8 mouse cellular contexts compared by ENCODE assay signal in the genomic region with DNA sequence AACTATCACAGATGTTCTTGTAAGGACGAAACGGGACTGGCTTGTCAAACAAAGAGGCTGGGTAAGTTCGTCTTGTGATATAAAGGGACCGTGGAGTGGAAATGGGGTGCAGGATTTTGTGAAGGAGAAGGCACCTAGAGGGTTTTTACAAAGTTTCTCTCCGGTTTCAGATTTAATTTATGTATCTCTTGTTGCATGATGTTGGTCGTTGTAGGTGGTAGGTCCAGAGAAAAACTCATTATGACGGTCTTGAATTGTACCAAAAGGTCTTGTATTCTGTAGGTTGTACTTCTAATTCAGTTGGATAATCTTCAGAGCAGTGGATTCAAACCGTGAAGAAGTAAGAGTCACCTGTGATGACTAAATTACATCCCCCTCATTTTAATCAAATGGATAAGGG. TPM values are rescaled to one million over a fixed set of nuclear protein-coding genes. Genes with fewer than 3 reads are reported as not detected.
DNase-seq lines count a peak whose midpoint lies in the region; ATAC-seq and TF ChIP-seq lines count a peak whose summit lies in the region.

No protein-coding gene starts in this region.

- peak overlapping the region; percentile 87 for H3K4me2 ChIP-seq in liver, embryonic 13.5 days

- TF ChIP-seq CTCF in heart, adult 2 months (IDR thresholded peaks at IDR 0.05): no peak
- no peak for TF ChIP-seq CTCF in thymus, adult 2 months (IDR thresholded peaks at IDR 0.05; ENCODE audit: borderline replicate concordance, control insufficient read depth, extremely low read depth, insufficient read depth, low read length, poor library complexity)

- no peak for DNase-seq in heart, adult 2 months
- no peak for DNase-seq in heart, postnatal 4 days
- no peak for DNase-seq in thymus, adult 2 months
- DNase-seq in thymus, adult 18-20 months: no peak
- DNase-seq in liver, embryonic 13.5 days: no peak
- no peak for DNase-seq in cerebellum, adult 11 months
- no peak for DNase-seq in thymus, postnatal 0 days (ENCODE audit: low spot score)
- DNase-seq in right cerebral cortex, adult 2 months (ENCODE audit: low spot score in 2 of 2): no peak

- ATAC-seq in liver, embryonic 13.5 days (ENCODE audit: low read depth): no peak

- peak overlapping the region; percentile 99 for H3K27ac ChIP-seq in heart, adult 2 months
- peak overlapping the region; percentile 77; the same call in 1 of the 2 replicates for H3K27ac ChIP-seq in thymus, adult 2 months (ENCODE audit: control insufficient read depth, insufficient read depth, low read length)
- peak overlapping the region; percentile 97 for H3K27ac ChIP-seq in liver, embryonic 13.5 days

- H3K36me3 ChIP-seq in heart, adult 2 months (ENCODE audit: control insufficient read depth, insufficient read depth, low read length): peaks cover 51% of the 10 kb centered on the region
- H3K36me3 ChIP-seq in thymus, adult 2 months (ENCODE audit: control insufficient read depth, insufficient read depth, low read length): peaks cover 46% of the 10 kb centered on the region
- peaks cover 49% of the 10 kb centered on the region for H3K36me3 ChIP-seq in liver, embryonic 13.5 days

- H3K27me3 ChIP-seq in heart, adult 2 months (ENCODE audit: control insufficient read depth, insufficient read depth, low read length): no peaks in the 10 kb centered on the region
- no peaks in the 10 kb centered on the region for H3K27me3 ChIP-seq in thymus, adult 2 months (ENCODE audit: control insufficient read depth, insufficient read depth, low read length)
- H3K27me3 ChIP-seq in liver, embryonic 13.5 days: no peaks in the 10 kb centered on the region

- H3K9ac ChIP-seq in heart, adult 2 months (ENCODE audit: low read depth, low read length): peak overlapping the region; percentile 100
- H3K9ac ChIP-seq in liver, embryonic 13.5 days: peak overlapping the region; percentile 100

- no peaks in the 10 kb centered on the region for H3K9me3 ChIP-seq in liver, embryonic 13.5 days (replicated peaks)

- peaks cover 12% of the 10 kb centered on the region for H3K79me2 ChIP-seq in heart, adult 2 months (replicated peaks; ENCODE audit: control insufficient read depth, insufficient read depth, low read length)

- peaks cover 29% of the 10 kb centered on the region for H3K4me1 ChIP-seq in heart, adult 2 months (ENCODE audit: control insufficient read depth, insufficient read depth, low read length)
- H3K4me1 ChIP-seq in thymus, adult 2 months (replicated peaks; ENCODE audit: control insufficient read depth, insufficient read depth, low read length): peaks cover 21% of the 10 kb centered on the region
- peaks cover 71% of the 10 kb centered on the region for H3K4me1 ChIP-seq in liver, embryonic 13.5 days (replicated peaks)

- TF ChIP-seq POLR2A in heart, adult 2 months (IDR thresholded peaks at IDR 0.05; ENCODE audit: insufficient read depth, low read depth, low read length): no peak
- no peak for TF ChIP-seq POLR2A in thymus, adult 2 months (IDR thresholded peaks at IDR 0.05; ENCODE audit: control insufficient read depth, extremely low read depth, insufficient read depth, low read length, poor library complexity)

- TF ChIP-seq EP300 in heart, adult 2 months (IDR thresholded peaks at IDR 0.05; ENCODE audit: insufficient read depth, low read depth, low read length): no peak

- intact Hi-C loops in heart, adult 2 months (cut with DNase I): loop anchor here (1.0 to 2.0 kb wide), 2 partner anchors 15 to 35 kb away; partner anchors contain the start of gene Ensa

- WGBS in heart, adult 2 months: 0% methylated on average over 8 of the region's 8 CpGs
- under 1% methylated on average over 8 of the region's 8 CpGs for WGBS in thymus, adult 2 months
- 1% methylated on average over 8 of the region's 8 CpGs for WGBS in liver, embryonic 13.5 days (ENCODE audit: insufficient replicate concordance)

- peak overlapping the region; percentile 81 for H3K4me3 ChIP-seq in heart, adult 2 months
- peak overlapping the region; percentile 90 for H3K4me3 ChIP-seq in thymus, adult 2 months (ENCODE audit: control insufficient read depth, insufficient read depth, low read length)
- H3K4me3 ChIP-seq in liver, embryonic 13.5 days (replicated peaks): peak overlapping the region; percentile 97

RNA-seq across cellular contexts. Expression of gene Mcl1, which starts 1.4 kb away (rescaled TPM):
- total RNA-seq in heart, adult 2 months (2021): 100 to 1,000 TPM; 134 to 139 TPM
- polyA plus RNA-seq in heart, adult 2 months (2012; rRNA removed): 39.1 and 64.4 TPM in 2 replicates
- 100 to 1,000 TPM; 112 to 115 TPM for total RNA-seq in heart, postnatal 4 days (2021)
- polyA plus RNA-seq in thymus, adult 2 months (2012; rRNA removed): 145 and 198 TPM in 2 replicates
- polyA plus RNA-seq in liver, embryonic 13.5 days (2015; fragmentation: Nextera tagmentation; extraction: Ambion mirVana): 31.8 and 33.3 TPM in 2 replicates
- polyA plus RNA-seq in thymus, postnatal 0 days (2015; fragmentation: Nextera tagmentation; extraction: Ambion mirVana): 81.3 and 91.3 TPM in 2 replicates

RNA-seq across cellular contexts. Expression of gene Adamtsl4, which starts 27.8 kb away (rescaled TPM):
- 10 to 100 TPM; 39.2 to 51.4 TPM for total RNA-seq in heart, adult 2 months (2021)
- polyA plus RNA-seq in heart, adult 2 months (2012; rRNA removed): 36.2 and 46.2 TPM in 2 replicates
- 10 to 100 TPM; 13.5 to 14.6 TPM for total RNA-seq in heart, postnatal 4 days (2021)
- polyA plus RNA-seq in thymus, adult 2 months (2012; rRNA removed): 3.1 and 4.1 TPM in 2 replicates
- 0.37 and 0.83 TPM in 2 replicates for polyA plus RNA-seq in liver, embryonic 13.5 days (2015; fragmentation: Nextera tagmentation; extraction: Ambion mirVana)
- 0.91 and 2.0 TPM in 2 replicates for polyA plus RNA-seq in thymus, postnatal 0 days (2015; fragmentation: Nextera tagmentation; extraction: Ambion mirVana)

RNA-seq across cellular contexts. Expression of gene Ensa, which starts 35.2 kb away (rescaled TPM):
- total RNA-seq in heart, adult 2 months (2021): 10 to 100 TPM; 71.5 to 77.7 TPM
- polyA plus RNA-seq in heart, adult 2 months (2012; rRNA removed): 17.4 and 28.3 TPM in 2 replicates
- 10 to 100 TPM; 49.2 to 50.5 TPM for total RNA-seq in heart, postnatal 4 days (2021)
- 17.1 and 18.3 TPM in 2 replicates for polyA plus RNA-seq in thymus, adult 2 months (2012; rRNA removed)
- 33.4 and 36.8 TPM in 2 replicates for polyA plus RNA-seq in liver, embryonic 13.5 days (2015; fragmentation: Nextera tagmentation; extraction: Ambion mirVana)
- 58.5 and 65.4 TPM in 2 replicates for polyA plus RNA-seq in thymus, postnatal 0 days (2015; fragmentation: Nextera tagmentation; extraction: Ambion mirVana)
